Mouse (Mus musculus): Measurements from ENCODE around the gene Prkar2a. TPM values are rescaled to one million over a fixed set of nuclear protein-coding genes. Genes with fewer than 3 reads are reported as not detected.

Prkar2a gene
- total RNA-seq, 2 experiments from 2014 or later, result 164 to 169 TPM

DNA sequence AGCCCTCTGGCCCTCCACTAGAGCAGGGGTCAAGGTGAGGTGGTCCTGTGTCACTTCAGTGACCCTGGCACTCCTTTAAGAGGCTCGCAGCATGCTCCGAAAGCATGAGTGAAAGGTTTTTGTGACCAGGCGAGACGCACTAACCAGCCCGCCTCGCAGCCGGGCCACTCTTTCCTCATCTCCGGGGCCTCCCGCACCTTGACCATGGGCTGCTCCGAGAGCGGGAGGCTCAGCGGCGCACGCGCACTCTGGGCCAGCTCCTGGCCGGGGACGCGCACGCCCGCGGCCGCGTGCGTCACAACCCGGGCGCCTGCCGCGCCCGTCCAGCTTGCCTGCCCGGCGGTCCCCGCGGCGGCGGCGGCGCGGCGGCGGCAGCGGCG lies 2.7 kb downstream of the Prkar2a start:
- DNase-seq (ENCODE audit: low spot score), result peak; percentile 87

DNA sequence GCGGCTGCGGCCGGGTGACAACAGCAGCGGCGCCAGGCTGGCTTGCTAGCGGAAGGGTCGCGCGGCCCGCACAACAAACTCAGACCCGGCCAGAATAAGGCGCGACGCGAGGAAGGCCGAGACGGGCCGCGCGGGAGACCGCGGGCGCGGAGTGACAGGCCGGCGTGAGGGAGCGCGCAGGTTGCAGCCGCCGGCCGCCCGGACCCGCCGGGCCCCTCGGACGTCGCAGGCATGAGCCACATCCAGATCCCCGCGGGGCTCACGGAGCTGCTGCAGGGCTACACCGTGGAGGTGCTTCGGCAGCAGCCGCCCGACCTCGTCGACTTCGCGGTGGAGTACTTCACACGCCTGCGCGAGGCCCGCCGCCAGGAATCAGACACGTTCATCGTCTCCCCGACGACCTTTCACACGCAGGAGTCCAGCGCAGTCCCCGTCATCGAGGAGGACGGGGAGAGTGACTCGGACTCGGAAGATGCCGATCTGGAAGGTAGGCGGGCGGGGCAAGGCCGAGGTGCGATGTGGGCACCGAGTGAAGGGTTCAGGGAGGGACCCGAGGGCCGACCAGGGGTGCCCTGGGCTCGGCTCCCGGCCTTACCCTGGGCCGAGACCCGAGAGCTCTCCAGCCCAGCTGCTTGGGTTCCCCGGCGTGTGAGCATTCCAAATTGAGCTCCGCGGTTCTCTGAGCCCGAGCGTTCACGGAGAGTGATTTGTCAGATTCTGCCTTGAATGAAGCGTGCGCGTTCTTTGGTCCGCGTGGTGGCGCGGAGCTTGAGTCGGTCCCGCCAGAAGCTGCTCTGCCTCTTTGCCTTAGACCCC lies 3.3 kb downstream of the Prkar2a start:
- peak; percentile 44 for DNase-seq (ENCODE audit: low spot score)

DNA sequence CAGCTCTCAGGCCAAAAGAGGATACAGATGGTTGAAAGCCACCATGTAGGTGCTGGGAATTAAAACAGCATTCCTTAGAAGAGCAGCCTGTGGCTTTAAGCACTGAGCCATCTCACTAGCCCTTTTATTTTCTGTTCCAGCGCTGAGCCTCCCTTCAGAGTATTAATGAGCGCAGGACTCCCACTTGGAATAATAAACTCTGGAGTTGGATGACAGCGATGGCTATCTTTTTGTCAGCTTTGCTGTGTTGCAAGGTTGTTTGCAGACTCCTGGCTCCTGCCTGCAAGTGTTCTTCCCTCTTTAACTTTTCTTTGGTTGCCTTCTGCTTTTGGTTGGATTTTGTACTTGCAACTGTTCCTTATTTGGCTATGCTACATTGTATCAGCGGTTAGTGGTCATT lies 4.8 kb downstream of the Prkar2a start:
- no peak for DNase-seq (ENCODE audit: low spot score)

DNA sequence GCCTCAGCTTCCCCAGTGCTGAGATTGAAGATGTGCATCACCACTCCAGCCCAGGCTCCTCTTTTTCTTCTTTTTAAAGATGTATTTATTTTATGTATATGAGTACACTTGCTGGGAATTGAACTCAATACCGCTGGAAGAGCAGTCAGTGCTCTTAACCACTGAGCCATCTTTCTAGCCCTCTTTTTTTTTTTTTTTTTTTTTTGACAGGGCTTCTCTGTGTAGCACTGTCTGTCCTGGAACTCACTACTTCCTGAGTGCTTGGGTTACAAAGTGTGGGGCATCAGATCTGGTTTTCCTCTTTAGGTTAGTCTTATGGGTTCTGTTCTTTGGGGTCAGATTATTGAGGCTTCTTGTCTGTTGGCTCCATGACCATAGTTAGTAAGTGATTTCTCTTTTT lies 5.4 kb downstream of the Prkar2a start:
- DNase-seq (ENCODE audit: low spot score), result no peak

DNA sequence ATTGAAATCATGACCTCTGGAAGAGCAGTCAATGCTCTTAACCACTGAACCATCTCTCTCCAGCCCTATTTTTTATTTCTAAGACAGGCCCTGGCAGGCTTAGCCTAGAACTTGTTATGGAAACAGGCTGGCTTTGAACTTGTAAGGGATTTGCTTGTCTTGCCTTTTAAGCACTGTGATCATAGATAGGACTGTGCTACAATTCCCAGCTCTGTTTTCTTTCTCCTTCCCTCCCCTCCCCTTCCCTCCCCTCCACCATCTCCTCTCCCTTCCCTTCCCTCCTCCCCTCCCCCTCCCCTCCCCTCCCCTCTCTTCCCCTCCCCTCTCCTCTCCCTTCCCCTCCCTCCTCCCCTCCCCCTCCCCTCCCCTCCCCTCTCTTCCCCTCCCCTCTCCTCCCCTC lies 13.4 kb downstream of the Prkar2a start:
- no peak for DNase-seq (ENCODE audit: low spot score)

DNA sequence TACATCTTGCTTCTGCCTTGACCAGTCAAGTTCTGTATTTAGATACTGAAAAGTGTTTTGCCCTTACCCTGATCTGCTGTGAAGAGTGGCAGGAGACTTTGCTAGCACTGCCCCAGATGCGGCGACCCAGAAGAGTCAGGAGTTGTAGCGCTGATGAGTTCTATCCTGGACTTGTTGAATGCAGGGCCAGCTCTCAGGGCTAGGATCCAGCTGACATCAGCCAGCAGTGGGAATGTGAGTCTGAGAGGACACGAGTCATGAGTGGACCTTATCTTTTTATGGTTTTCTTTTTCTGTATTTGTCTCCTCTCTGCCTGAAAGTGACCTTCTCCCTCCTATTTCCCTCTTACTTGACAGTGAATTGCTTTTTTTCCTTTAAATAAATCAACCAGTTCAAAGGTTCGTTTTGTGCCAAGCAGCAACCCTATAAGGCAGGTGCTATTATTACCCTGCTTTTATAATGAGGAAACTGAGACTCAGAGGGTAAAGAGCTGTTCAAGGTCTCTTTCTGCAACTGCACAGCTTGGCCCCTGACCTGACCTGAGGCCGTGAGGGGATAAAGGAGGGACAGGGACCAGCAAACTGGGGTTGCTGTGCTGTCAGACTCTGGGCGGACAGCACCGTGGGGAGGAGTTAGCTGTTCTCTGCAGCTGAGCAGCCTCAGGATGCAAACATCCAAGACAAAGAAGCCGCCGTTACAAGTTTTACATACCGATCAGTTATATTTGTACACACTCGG lies 14.4 kb downstream of the Prkar2a start:
- peak; percentile 69 for DNase-seq (ENCODE audit: low spot score)

DNA sequence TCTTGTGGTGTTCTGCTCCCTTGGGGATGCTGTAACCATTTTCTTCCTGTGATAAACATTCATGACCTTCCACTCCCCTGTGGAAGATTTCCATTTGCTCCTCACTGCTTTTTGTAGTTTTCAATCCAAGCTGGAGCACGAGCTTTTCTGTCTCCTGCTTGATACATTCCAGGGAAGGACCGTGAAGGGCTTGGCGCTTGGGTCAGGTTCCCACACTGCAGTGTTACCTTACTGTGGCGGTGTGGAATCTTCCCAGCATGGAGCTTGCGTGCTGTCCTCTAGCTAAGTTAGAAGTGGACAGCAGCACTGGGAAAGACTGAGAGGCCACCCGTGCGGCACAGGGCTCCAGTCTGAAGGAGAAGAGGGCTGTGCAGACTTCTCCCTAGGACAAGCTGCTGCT lies 15.5 kb downstream of the Prkar2a start:
- peak; percentile 33 for DNase-seq (ENCODE audit: low spot score)

DNA sequence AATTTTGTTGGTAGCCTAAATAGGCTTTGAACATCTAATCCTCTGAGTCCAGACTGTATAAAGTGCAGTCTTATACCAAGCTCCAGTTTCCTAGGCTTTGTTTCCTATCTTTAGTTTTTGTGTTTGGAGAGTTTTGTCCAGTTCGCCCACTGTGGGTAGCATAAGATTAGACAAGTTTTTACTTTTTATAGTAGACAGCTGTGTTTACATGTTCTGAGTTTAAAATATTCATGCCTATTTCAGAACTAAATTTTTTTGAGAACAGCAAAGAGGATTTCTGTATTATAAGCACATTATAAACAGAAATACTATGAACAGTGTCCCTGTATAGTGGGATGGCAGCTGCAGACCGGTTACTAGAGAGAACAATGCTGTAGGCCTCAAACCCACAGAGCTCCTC lies 18.1 kb downstream of the Prkar2a start:
- no peak for DNase-seq (ENCODE audit: low spot score)

DNA sequence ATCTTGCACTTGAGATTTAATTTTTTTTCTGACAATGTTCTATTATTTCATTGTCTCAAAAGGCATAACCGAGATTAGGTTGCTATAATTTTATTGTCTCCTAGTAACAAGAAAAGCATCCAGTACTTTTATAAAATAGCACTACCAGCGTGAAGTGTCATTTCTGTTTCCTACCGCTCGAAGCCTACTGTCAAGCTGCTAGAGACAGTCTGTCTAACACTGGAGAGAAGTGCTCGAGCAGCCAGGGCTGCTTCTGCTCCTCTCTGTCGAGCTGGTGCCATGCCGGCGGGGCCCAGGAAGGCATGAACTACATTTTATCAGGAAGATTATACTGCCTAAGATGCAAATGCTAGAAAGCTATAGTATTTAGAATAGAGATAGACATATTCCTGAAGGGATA lies 19.7 kb downstream of the Prkar2a start:
- DNase-seq (ENCODE audit: low spot score), result no peak

DNA sequence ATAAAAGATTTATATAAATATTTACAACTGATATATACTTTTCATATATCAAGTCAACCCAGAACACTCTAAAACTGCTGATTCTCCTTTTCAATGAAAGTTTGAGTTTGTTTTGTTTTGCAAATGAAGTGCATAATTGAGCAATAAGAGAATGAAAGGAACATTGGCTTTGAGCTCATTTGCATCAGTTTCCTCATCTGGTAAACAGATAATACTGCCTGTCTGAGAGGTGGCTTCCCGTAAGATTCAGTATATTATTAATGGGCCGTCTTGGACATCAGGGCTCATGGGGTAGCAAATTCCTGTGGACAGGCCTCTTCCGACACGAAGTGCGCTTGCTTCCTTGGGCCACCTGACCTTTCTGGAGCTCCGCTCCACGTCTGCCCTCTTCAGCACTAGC lies 21.7 kb downstream of the Prkar2a start:
- DNase-seq (ENCODE audit: low spot score), result no peak

DNA sequence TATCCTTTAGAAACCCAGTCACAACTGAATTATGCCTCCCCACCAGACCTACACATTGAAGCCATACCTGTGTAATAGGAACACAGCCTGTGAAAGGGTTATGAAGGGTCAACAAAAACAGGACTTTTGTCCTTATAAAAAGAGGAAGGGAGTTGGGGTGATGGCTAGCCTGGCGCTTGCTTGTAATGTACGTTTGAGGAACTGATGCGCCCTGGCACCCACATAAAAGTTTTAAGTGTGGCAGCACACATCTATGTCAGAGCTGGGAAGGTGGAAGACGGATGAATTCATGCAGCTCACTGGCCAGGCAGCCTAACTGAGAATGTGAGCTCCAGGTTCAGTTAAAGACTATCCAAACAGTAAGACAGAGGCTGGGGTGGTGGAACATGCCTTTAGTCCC lies 27.1 kb downstream of the Prkar2a start:
- no peak for DNase-seq (ENCODE audit: low spot score)

DNA sequence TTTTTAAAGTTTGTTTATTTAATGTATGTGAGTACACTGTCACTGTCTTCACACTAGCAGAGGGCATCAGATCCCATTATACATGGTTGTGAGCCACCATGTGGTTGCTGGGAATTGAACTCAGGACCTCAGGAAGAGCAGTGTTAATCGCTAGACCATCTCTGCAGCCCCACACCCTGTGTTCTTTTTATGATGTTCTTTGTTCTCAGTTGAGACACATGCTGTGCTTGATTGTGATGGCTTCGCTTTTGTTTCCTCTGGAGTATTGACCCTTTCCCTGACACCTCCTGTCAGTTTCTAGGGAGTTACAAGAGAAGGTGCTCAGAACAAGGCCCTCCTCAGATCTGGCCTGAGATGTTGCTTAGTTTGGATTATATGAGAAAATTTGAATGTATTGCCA lies 34.6 kb downstream of the Prkar2a start:
- no peak for DNase-seq (ENCODE audit: low spot score)

DNA sequence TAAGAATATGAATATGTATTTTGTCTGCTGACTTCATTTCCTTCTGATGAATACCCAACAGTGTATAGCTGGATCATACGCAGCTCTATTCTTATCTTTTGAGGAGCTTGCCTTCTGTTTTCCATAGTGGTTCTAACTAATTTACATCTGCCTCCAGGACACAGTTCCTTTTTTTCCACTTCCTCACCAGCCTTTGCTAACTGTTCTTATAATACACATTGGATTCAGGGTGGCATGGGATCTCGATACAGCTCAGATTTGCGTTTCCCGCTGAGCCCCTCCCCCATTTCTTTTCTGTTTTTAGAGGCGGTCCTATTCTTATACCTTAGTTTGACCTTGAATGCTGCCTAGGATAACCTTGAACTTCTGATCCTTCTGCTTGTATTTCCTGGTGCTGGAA lies 37.0 kb downstream of the Prkar2a start:
- DNase-seq (ENCODE audit: low spot score), result no peak

DNA sequence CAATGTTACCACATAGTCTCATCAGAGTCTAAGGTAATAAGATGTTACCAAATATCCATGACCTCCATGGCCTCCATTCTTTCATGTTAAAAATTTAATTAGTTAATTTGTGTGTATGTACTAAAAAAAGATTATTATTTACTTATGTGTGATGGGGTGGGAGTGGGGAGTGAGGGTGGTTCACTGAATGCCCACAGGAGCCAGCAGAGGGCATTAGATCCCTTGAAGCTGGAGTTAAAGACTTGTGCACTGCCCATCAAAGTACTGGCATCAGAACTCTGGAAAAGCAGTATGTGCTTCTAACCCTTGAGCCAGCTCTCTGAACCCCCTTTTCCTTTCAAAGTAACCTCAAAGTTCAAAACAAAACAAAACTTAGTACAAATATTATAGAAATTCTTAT lies 39.9 kb downstream of the Prkar2a start:
- DNase-seq (ENCODE audit: low spot score), result no peak

DNA sequence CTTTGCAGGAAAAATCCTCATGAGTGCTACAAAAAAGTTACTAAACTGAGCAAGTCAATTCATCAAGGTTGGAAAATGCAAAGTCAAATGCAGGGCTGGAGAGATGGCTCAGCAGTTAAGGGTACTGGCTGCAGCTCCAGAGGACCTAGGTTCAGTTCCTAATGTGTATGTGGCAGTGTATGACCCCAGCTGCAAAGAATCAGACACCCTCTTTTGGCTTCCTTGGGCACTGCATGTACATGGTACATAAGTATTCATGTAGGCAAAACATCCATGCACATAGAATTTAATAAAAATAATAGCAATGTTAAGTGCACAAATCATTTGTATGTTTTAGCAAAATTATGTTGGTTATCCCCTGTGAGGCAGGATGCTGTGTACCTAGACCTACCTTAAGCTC lies 43.3 kb downstream of the Prkar2a start:
- no peak for DNase-seq (ENCODE audit: low spot score)

DNA sequence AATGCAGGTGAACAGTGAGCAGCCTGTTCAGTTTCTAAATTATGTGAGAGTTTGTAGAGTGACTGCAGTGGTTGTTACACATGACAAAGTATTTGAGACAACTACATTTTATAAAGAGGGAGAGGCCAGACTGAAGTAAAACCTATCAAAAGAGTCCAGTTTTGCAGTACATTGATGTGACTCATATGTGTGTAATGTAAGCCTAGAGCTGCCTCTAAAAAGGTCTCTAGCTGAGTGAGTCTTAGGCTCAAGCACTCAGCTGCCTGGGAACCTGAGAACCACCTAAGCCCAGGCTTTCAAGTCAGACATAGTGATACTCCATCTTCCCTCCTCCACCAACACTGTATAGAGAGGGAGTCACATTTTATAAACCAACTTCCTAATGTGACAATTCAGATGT lies 45.5 kb downstream of the Prkar2a start:
- DNase-seq (ENCODE audit: low spot score), result no peak

DNA sequence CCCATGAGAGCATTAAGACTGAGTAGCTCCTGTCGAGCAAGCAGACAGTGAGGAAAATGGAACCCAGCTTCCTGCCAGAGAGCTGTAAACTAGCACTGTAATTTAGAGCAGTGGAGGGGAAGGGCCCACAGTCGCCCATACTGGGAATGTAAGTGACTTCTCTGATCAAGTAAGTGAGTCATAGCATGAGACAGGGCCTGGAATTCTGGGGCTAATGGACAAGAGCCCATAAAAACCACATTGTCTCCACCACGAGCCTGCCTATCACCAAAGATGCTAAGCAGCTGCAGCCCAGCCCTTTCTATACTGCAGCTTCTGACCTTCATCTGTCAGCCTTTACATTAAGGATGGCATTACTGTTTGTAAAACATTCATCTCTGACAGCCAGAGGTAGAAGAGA lies 50.1 kb downstream of the Prkar2a start:
- no peak for DNase-seq (ENCODE audit: low spot score)

DNA sequence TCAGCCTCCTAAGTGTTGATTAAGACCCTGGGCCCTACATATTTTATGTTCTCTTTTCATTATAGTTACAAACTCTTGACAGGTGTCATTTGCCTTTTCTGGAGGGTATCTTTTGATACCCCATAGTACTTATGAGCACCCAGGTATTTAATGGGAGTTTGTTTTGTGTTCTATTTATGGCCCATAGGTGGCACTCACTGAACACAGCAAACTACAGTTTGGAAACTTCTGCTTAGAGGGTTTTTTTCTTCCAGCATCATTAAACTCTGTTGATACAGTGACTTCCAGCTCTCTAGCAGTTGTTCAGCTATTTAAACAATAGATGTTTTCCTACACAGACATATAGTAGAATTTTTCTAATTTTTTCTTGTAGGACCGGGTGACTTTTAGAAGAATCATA lies 50.9 kb downstream of the Prkar2a start:
- DNase-seq (ENCODE audit: low spot score), result no peak

DNA sequence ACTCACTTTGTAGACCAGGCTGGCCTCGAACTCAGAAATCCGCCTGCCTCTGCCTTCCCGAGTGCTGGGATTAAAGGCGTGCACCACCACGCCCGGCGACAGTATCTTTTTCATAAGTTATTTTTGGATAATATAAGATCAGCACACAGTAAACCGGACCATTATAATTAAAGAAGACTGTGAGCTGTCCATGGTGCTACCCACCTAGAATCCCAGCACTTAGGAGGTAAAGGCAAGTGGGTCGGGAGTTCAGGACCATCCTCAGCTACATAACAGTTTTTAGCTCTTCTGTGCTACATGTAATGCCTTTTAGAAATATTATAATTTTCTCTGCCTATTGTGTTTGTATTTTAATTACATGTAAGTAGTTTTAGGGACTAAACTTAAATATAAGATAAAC lies 52.9 kb downstream of the Prkar2a start:
- no peak for DNase-seq (ENCODE audit: low spot score)

DNA sequence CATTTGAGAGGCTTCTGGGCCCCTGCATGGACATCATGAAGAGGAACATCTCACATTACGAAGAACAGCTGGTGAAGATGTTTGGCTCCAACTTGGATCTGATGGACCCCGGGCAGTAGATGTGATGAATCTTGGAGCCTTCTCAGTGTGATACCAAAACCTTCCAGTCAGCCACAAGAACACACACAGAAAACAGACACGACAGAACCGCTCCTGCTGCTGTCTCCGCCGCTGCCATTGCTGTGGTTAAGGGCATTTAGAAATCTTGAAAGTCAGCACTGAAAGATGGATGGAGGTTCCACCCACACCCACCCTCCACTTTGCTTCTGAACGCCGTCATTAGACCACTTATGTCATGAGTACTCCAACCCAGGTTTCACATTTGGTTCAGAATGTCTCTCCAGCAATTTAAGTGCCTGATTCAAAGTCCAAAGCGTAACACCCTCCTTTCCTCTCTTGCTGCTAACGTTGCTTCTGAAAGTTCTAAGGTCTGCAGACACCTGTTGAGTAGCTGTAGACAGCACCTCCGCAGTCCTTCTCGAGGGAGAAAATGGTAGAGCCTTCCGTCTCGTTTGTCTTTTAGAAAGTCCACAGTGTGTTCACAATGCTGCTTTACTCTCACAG lies 57.9 kb downstream of the Prkar2a start:
- DNase-seq (ENCODE audit: low spot score), result no peak

DNA sequence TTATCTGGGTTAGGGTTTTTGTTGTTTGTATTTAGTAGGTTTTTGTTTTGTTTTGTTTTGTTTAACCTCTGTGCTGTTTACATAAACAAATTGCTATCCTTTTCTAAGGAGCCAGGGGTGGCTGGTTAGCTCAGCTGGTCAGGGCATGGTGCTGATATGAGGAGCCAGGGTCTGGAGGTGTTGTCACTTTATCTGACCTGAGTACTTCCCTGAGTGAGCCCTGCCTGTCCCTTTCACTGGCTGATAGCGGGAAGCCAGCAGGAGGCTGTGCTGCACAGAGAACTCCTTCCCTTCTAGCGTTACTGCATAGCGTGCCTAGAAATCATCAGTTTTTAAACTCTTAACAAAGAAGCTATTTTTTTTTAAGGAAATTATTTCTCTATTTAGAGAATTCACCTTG lies 58.6 kb downstream of the Prkar2a start:
- DNase-seq (ENCODE audit: low spot score), result no peak

DNA sequence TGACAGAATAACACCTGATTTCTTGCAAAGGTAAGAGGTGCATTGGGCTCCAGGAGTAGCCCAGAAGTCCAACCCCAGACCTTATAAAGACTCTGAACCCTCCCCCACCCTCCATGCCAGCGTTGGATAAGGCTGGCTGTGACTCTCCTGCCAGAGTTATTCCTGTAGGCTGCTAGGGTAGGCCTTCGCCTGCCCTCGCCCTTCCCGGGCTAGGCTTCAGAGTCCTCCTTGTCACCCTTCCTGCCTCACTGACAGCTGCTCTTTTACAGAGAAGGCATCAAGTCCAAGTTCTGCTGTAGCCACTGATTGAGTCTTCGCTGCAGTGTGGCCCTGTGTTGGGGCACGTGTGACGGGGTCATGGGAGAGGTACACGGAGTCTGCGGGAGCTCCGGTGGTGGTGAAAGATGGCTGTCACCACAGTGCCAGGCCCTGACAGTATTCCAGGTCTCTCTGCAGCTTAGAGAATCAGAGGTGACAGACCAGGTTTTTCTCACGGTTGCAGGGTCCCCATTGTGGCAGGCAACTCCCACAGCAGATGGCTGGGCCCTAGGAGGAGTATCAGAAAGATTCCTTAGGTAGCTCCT lies 59.6 kb downstream of the Prkar2a start:
- peak; percentile 28 for DNase-seq (ENCODE audit: low spot score)

Measured in gastrocnemius, adult 18-20 months (tissue).